Mouse (Mus musculus) layer of hippocampus, adult 8-10 months (tissue): ENCODE measurements around the gene S100a6. TPM values are rescaled to one million over a fixed set of nuclear protein-coding genes. Genes with fewer than 3 reads are reported as not detected.

Experiments
- DNase-seq, 2 experiments: peaks; one replicate each; pipeline ENCODE4 v3.0.0; 2022; ENCODE audit warnings: low spot score in 2 of 2
- total RNA-seq, 4 experiments: library from RNA; stranded (reverse); gene quantifications; 2 replicates each; pipeline ENCODE4 v1.2.4; 2022

The S100a6 gene
- total RNA-seq, 4 experiments from 2014 or later = 22.1 to 95.0 (median 51.5) TPM

- DNase-seq = no peak
Measured at GRCm38 (mm10) chr3:90600458-90601195, 12.1 kb upstream of the S100a6 start.

DNA sequence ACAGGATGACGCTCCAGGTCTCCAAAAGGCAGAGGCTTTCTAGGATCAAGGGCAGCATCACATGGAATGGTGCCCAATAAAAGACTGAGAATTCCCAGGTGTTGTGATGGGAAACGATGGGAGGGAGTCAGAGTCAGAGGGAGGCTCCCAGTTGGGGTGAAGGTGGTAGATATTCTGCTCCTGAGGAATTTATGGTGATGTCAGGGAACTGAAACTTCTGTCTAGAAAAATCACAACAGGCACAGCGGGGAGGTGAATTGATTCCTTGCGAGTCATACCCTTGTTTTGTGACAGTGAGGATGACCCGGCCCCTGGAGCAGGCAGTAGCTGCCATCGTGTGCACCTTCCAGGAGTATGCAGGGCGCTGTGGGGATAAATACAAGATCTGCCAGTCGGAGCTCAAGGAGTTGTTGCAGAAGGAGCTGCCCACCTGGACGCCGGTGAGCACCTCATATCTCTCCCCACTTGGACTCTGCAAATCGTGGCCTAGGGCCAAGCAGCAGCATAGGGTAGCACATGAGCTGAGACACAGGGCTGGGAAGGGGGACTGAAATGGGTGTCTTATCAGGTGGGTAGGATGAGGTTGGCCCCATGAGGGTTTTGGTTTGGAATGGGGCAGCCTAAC lies 11.1 kb upstream of the S100a6 start, which contains the start of gene Gm42674:
Gene Gm42674, plus strand, starts transcription at position 419 of the 625 bp plus-strand sequence.
- no peak for DNase-seq

DNA sequence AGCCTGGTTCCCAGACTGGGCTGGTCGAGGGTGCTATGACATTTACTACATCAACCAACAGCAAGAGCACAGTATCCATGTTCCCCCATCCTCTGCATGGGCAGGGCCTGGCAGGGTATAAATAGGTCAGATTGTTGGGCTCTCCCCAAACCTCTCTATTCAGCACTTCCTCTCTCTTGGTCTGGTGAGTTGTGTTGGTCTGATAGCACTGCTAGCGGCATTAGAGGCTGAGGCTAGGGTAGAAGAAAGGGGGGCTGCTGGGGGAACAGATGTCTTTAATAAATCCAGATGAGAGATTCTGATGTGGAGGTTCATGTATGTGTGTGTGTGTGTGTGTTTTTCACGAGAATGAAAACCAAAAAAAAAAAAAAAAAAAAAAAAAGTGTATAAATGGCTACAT lies 9.1 kb upstream of the S100a6 start, which contains the start of gene S100a4:
Gene S100a4, plus strand, starts transcription at position 149 of the 400 bp plus-strand sequence.
- no peak for DNase-seq

DNA sequence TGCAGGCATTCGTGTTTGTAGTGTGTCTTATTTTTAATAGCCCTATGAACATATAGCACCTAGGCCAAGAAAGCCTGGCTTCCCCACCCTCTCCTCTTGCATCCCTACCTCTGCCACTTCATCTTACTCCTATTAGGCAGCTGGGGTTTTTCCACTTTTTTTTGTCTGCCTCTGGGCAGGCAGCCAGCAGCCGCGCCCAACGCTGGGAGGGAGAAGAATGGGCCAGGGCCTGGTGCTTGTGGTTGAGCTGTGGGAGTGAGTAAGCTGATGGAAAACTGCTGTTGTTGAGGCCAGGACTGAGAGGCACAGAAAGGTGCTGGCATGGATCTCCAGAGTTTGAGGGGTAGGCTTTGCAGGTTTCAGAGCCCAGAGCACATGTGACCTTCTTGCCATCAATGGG lies 8.3 kb upstream of the S100a6 start:
- DNase-seq = peak in 1 of 2 experiments; percentile 47

DNA sequence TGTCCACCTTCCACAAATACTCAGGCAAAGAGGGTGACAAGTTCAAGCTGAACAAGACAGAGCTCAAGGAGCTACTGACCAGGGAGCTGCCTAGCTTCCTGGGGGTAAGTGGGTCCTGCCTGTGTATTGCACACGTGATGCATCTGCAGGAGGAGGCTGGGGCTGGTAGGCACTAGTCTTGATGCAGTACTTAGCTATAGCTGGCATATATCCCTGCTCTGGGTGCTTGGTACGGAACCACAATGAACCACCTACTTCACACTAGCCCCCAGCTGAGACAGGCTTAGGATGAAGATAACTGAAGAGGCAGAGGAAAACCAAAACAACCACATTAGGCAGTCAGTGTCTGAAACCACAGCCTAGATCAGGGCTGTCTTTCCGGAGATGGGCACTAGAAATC lies 7.6 kb upstream of the S100a6 start:
- no peak for DNase-seq

GRCm38 (mm10) chr3:90605736-90606135 lies 6.9 kb upstream of the S100a6 start:
- DNase-seq = no peak

DNA sequence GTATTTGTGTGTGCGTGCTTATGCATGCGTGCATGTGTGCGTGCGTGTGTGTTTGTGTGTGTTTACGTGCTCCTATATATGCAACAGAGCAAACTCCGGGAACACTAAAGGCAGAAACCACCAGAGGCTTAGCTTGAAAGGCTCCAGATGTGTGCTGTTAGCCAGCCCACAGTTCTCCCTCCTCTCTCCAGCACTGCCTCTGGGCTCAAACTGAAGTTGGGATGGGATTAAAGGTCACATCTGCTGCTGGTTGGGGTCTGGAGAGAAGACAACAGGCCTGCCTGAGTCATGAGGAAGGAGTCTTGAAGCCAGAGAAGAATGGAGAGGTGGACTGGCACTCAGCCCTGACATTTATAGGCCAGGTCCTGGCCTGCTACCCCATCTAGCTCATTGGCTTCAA lies 6.5 kb upstream of the S100a6 start:
- DNase-seq = no peak

GRCm38 (mm10) chr3:90607361-90607760 lies 5.3 kb upstream of the S100a6 start:
- DNase-seq = no peak

GRCm38 (mm10) chr3:90608223-90608622 lies 4.5 kb upstream of the S100a6 start, which contains the start of gene S100a5:
Gene S100a5 (plus strand): TSS chr3:90608523.
- no peak for DNase-seq

GRCm38 (mm10) chr3:90609102-90609501 lies 3.6 kb upstream of the S100a6 start:
- no peak for DNase-seq

- no peak for DNase-seq
Measured at GRCm38 (mm10) chr3:90611494-90611893, 1.2 kb upstream of the S100a6 start.

- no peak for DNase-seq
Measured at GRCm38 (mm10) chr3:90612061-90612460, 621 bp upstream of the S100a6 start.

- no peak for DNase-seq
Measured at GRCm38 (mm10) chr3:90613461-90614147, 922 bp downstream of the S100a6 start.

DNA sequence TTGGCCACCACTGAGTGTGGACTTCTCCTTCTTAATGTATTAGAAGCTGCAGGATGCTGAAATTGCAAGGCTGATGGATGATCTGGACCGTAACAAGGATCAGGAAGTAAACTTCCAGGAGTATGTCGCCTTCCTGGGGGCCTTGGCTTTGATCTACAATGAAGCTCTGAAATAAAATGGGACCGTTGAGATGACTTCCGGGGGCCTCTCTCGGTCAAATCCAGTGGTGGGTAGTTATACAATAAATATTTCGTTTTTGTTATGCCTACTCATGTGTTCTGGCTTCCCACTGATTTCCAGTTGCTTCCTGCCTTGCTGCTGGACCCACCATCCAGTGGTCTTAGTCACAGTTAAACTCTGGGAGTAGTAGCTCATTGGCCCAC lies 1.5 kb downstream of the S100a6 start:
- DNase-seq = no peak

GRCm38 (mm10) chr3:90614611-90615251 lies 2.0 kb downstream of the S100a6 start:
- no peak for DNase-seq

- peak; percentile 68 to 71 for DNase-seq
Measured at GRCm38 (mm10) chr3:90615415-90615814, 2.7 kb downstream of the S100a6 start.

GRCm38 (mm10) chr3:90615911-90616310 lies 3.2 kb downstream of the S100a6 start:
- DNase-seq = no peak

- no peak for DNase-seq
Measured at GRCm38 (mm10) chr3:90617586-90617985, 4.9 kb downstream of the S100a6 start.

- no peak for DNase-seq
Measured at GRCm38 (mm10) chr3:90621552-90621951, 8.9 kb downstream of the S100a6 start.

GRCm38 (mm10) chr3:90623435-90624071 lies 10.9 kb downstream of the S100a6 start:
- DNase-seq = peak in 1 of 2 experiments; percentile 47

DNA sequence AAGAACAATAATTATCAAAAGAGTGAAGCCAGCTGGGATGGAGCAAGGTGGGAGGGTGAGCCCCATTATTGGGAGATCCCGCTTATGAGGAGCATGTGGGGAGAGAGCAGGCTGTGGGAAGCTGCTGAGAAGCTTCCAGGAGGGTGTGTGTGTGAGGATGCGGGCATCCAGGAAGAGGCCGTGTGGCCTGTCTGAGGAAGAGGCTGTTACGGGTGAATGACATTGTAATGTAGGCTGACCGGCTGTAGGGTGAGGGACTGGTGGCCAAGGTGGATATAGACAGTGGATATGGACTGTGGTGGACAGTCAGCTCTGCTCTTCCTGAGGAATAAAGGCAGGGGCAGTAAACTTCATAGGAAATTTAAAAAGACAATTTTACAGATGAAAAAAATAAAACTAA lies 12.8 kb downstream of the S100a6 start:
- no peak for DNase-seq
